Mouse (Mus musculus) heart, embryonic 14.5 days (tissue): ENCODE measurements around the gene Rai1. TPM values are rescaled to one million over a fixed set of nuclear protein-coding genes. Genes with fewer than 3 reads are reported as not detected.

Source experiments
- ATAC-seq: fragments of 200-750 bp; cut with Nextera tagmentation; 2 replicates; pipeline ENCODE4 v1.8.0; 2017; ENCODE audit warnings: low read depth, moderate TSS enrichment; ENCODE audit not compliant: insufficient number of reproducible peaks, insufficient read depth, low FRiP score
- H3K27ac ChIP-seq, 2 experiments: fragments of 200-500 bp in 1 of 2; fragments of 300-500 bp in 1 of 2; sonication (generic) in 1 of 2; replicated peaks in 1 of 2; 2 replicates each; pipeline ENCODE4 v1.5.1; 2012 to 2014; ENCODE audit warnings: low read depth in 2 of 2, low read length in 2 of 2, control low read depth in 1 of 2, mild to moderate bottlenecking in 1 of 2, mixed read lengths in 1 of 2; ENCODE audit not compliant: control insufficient read depth in 1 of 2, insufficient read depth in 1 of 2
- H3K27me3 ChIP-seq: fragments of 300-500 bp; sonication (generic); 2 replicates; pipeline ENCODE4 v1.6.1; 2014; ENCODE audit warnings: mild to moderate bottlenecking, low read length, control low read depth; ENCODE audit not compliant: control insufficient read depth, insufficient read depth
- H3K36me3 ChIP-seq: fragments of 300-500 bp; sonication (generic); 2 replicates; pipeline ENCODE4 v1.6.1; 2014; ENCODE audit warnings: mild to moderate bottlenecking, control low read depth, low read length, mixed read lengths; ENCODE audit not compliant: control insufficient read depth, insufficient read depth
- H3K4me1 ChIP-seq, 2 experiments: fragments of 200-500 bp in 1 of 2; fragments of 300-500 bp in 1 of 2; sonication (generic) in 1 of 2; 2 replicates each; pipeline ENCODE4 v1.6.1; 2012 to 2014; ENCODE audit warnings: low read length in 2 of 2, control low read depth in 1 of 2, mixed read lengths in 1 of 2; ENCODE audit not compliant: control insufficient read depth in 2 of 2, insufficient read depth in 2 of 2
- H3K4me2 ChIP-seq: fragments of 300-500 bp; sonication (generic); 2 replicates; pipeline ENCODE4 v1.6.1; 2014; ENCODE audit warnings: mild to moderate bottlenecking, low read length
- H3K4me3 ChIP-seq, 2 experiments: fragments of 200-500 bp in 1 of 2; fragments of 300-500 bp in 1 of 2; sonication (generic) in 1 of 2; 2 replicates each; pipeline ENCODE4 v1.5.1; 2012 to 2014; ENCODE audit warnings: low read length in 2 of 2, mild to moderate bottlenecking in 2 of 2, control low read depth in 1 of 2, low read depth in 1 of 2, moderate library complexity in 1 of 2; ENCODE audit not compliant: control insufficient read depth in 1 of 2, insufficient read depth in 1 of 2
- H3K9ac ChIP-seq: fragments of 300-500 bp; sonication (generic); 2 replicates; pipeline ENCODE4 v1.6.1; 2014; ENCODE audit warnings: mild to moderate bottlenecking, low read length
- H3K9me3 ChIP-seq: fragments of 300-500 bp; sonication (generic); 2 replicates; pipeline ENCODE4 v1.6.1; 2016; ENCODE audit warnings: low read length, control low read depth; ENCODE audit not compliant: control insufficient read depth
- WGBS: fragments of 180-500 bp; shearing (Covaris S2); extraction: QIAGEN DNeasy Blood & Tissue Kit; methylation state at CpG from one replicate; pipeline ENCODE4 v1.1.7; 2014; 5-methylcytosine and 5-hydroxymethylcytosine counted together
- polyA plus RNA-seq: library from polyadenylated mRNA; unstranded; fragments of >200 nt; fragmentation: Nextera tagmentation; extraction: Ambion mirVana; gene quantifications from 2 replicates; pipeline ENCODE4 v1.2.1, GENCODE M21; 2014

Rai1 gene
- polyA plus RNA-seq, 1 experiment from 2014 or later = 19.0 TPM

DNA sequence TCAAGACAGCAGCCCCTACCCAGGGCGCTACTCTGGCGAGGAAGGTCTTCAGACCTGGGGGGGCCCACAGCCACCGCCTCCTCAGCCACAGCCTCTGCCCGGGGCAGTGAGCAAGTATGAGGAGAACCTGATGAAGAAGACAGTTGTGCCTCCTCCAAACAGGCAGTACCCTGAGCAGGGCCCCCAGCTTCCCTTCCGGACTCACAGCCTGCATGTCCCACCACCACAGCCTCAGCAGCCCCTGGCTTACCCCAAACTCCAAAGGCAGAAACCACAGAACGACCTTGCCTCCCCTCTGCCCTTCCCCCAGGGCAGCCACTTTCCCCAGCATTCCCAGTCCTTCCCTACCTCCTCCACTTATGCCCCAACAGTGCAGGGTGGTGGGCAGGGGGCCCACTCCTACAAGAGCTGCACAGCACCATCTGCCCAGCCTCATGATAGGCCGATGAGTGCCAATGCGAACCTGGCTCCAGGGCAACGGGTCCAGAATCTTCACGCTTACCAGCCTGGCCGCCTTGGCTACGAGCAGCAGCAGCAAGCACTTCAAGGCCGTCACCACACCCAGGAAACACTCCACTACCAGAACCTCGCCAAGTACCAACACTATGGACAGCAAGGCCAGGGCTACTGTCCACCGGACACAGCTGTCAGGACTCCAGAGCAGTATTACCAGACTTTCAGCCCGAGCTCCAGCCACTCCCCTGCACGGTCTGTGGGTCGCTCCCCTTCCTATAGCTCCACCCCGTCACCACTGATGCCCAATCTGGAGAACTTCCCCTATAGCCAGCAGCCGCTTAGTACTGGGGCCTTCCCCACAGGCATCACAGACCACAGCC, 80.8 kb downstream of the Rai1 start:
- H3K27me3 ChIP-seq = no peaks in the 10 kb centered on the region
- H3K4me1 ChIP-seq = peaks cover 33 to 51% of the 10 kb centered on the region in 2 experiments
- no peak overlapping the region; the same call in 1 of the 2 replicates for H3K9ac ChIP-seq
- H3K4me2 ChIP-seq = no peak overlapping the region
- peaks cover 57% of the 10 kb centered on the region for H3K36me3 ChIP-seq
- WGBS = 69% methylated on average over 20 of the region's 20 CpGs
- no peaks in the 10 kb centered on the region for H3K9me3 ChIP-seq
- no peak overlapping the region for H3K27ac ChIP-seq
- no peak for ATAC-seq
- H3K4me3 ChIP-seq = no peak overlapping the region

DNA sequence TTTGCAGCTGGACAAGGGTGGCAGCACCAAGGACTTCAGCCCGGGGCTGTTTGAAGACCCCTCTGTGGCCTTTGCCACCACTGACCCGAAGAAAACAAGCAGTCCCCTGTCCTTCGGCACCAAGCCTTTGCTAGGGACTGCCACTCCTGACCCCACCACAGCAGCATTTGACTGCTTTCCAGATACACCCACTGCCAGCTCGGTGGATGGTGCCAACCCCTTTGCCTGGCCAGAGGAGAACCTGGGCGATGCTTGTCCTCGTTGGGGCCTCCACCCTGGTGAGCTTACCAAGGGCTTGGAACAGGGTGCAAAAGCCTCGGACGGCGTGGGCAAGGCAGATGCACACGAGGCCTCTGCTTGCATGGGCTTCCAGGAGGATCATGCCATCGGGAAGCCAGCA, 82.3 kb downstream of the Rai1 start:
- Histone ChIP-seq H3K9me3 (no peaks in the 10 kb centered on the region), H3K36me3 (peaks cover 71% of the 10 kb centered on the region)

DNA sequence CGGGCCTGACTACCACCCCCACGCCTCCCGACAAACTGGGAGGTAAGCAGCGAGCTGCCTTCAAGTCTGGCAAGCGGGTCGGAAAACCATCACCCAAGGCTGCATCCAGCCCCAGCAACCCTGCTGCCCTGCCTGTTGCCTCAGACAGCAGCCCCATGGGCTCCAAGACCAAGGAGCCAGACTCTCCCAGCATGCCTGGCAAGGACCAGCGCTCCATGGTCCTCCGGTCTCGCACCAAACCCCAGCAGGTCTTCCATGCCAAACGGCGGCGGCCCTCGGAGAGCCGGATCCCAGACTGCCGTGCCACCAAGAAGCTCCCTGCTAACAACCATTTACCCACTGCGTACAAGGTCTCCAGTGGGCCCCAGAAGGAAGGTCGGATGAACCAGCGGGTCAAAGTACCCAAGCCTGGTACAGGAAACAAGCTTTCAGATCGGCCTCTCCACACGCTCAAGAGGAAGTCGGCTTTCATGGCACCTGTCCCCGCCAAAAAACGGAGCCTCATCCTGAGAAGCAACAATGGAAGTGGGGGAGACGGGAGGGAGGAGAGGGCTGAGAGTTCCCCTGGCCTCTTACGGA, 83.6 kb downstream of the Rai1 start:
- no peak for ATAC-seq
- H3K4me3 ChIP-seq = no peak overlapping the region
- H3K27ac ChIP-seq = no peak overlapping the region
- no peaks in the 10 kb centered on the region for H3K9me3 ChIP-seq
- 89% methylated on average over 25 of the region's 25 CpGs for WGBS
- H3K4me1 ChIP-seq = peaks cover 14 to 26% of the 10 kb centered on the region in 2 experiments
- H3K36me3 ChIP-seq = peaks cover 78% of the 10 kb centered on the region
- H3K9ac ChIP-seq = no peak overlapping the region
- H3K27me3 ChIP-seq = no peaks in the 10 kb centered on the region
- no peak overlapping the region for H3K4me2 ChIP-seq

More for the DNA sequence above, 82.3 kb downstream of the Rai1 start:
- no peak for ATAC-seq
- H3K27me3 ChIP-seq = no peaks in the 10 kb centered on the region
- no peak overlapping the region for H3K4me3 ChIP-seq
- WGBS = 85% methylated on average over 11 of the region's 11 CpGs
- H3K9ac ChIP-seq = no peak overlapping the region
- no peak overlapping the region for H3K27ac ChIP-seq
- peaks cover 24 to 39% of the 10 kb centered on the region in 2 experiments for H3K4me1 ChIP-seq
- no peak overlapping the region for H3K4me2 ChIP-seq

DNA sequence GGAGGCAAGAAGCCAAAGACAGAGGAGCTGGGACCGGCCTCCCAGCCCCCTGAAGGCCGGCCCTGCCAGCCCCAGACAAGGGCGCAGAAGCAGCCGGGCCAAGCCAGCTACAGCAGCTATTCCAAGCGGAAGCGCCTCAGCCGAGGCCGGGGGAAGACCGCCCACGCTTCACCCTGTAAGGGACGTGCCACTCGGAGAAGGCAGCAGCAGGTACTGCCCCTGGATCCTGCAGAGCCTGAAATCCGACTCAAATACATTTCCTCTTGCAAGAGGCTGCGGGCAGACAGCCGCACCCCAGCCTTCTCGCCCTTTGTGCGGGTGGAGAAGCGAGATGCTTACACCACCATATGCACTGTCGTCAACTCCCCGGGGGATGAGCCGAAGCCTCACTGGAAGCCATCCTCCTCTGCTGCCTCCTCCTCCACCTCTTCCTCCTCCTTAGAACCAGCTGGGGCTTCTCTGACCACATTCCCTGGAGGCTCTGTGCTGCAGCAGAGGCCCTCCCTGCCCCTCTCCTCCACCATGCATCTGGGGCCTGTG, 84.8 kb downstream of the Rai1 start:
- no peak overlapping the region for H3K4me2 ChIP-seq
- peaks cover under 1% of the 10 kb centered on the region; the same call in 1 of the 2 replicates for H3K9me3 ChIP-seq
- WGBS = 73% methylated on average over 21 of the region's 21 CpGs
- peak overlapping the region in 1 of 2 experiments; percentile 12; a peak in 1 of 4 replicates for H3K27ac ChIP-seq
- no peak overlapping the region for H3K4me3 ChIP-seq
- no peaks in the 10 kb centered on the region for H3K27me3 ChIP-seq
- peaks cover 90% of the 10 kb centered on the region for H3K36me3 ChIP-seq
- H3K4me1 ChIP-seq = peaks cover 6 to 14% of the 10 kb centered on the region in 2 experiments
- no peak overlapping the region for H3K9ac ChIP-seq
- ATAC-seq = no peak

DNA sequence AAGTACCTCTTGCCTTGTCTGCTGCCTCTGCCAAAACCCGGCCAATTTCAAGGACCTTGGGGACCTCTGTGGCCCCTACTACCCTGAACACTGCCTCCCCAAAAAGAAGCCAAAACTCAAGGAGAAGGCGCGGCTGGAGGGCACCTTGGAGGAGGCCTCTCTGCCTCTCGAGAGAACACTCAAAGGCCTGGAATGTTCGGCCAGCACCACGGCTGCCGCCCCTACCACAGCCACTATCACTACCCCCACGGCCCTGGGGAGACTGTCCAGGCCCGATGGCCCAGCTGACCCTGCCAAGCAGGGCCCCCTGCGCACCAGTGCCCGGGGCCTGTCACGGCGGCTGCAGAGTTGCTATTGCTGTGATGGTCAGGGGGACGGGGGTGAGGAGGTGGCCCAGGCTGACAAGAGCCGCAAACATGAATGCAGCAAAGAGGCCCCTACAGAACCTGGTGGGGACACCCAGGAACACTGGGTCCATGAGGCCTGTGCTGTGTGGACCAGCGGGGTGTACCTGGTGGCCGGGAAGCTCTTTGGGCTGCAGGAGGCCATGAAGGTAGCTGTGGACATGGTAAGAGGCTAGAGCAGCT, 85.3 kb downstream of the Rai1 start:
- WGBS = 74% methylated on average over 17 of the region's 17 CpGs
- Histone ChIP-seq H3K4me2 (no peak overlapping the region), H3K9me3 (peaks cover 6% of the 10 kb centered on the region; the same call in 1 of the 2 replicates), H3K36me3 (peaks cover 94% of the 10 kb centered on the region), H3K27ac (no peak overlapping the region; a peak in 1 of 4 replicates), H3K4me1 (peaks cover 2 to 8% of the 10 kb centered on the region in 2 experiments; a peak in 3 of 4 replicates), H3K9ac (no peak overlapping the region), H3K4me3 (no peak overlapping the region), H3K27me3 (no peaks in the 10 kb centered on the region)
- ATAC-seq = no peak

DNA sequence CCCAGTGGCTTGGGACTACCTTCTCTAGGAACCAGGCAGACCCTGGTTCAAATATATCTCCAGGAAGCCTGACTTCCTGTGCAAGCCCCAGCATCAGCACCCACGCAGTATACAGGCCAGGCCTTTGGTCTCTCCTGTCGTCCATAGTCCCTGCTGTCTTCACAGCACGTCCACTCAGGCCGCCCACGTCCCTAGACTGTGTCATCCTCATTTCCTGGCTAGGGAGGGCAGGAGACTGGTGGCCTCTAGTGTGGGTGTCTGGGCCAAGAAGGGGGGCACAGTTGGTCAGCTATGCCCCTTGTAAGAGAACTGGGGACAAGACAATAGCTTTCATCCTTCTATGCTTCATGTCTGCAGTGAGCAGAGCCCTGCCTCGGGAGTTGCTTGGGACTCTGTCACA, 87.7 kb downstream of the Rai1 start:
- peaks cover 7% of the 10 kb centered on the region; the same call in 1 of the 2 replicates for H3K9me3 ChIP-seq
- H3K36me3 ChIP-seq = peaks cover 91% of the 10 kb centered on the region
- H3K4me2 ChIP-seq = no peak overlapping the region
- 61% methylated on average over 6 of the region's 6 CpGs for WGBS
- H3K27me3 ChIP-seq = no peaks in the 10 kb centered on the region
- H3K4me1 ChIP-seq = peaks cover 0 to 4% of the 10 kb centered on the region in 2 experiments; a peak in 1 of 4 replicates
- H3K27ac ChIP-seq = no peak overlapping the region
- no peak overlapping the region for H3K9ac ChIP-seq
- H3K4me3 ChIP-seq = no peak overlapping the region
- ATAC-seq = no peak

DNA sequence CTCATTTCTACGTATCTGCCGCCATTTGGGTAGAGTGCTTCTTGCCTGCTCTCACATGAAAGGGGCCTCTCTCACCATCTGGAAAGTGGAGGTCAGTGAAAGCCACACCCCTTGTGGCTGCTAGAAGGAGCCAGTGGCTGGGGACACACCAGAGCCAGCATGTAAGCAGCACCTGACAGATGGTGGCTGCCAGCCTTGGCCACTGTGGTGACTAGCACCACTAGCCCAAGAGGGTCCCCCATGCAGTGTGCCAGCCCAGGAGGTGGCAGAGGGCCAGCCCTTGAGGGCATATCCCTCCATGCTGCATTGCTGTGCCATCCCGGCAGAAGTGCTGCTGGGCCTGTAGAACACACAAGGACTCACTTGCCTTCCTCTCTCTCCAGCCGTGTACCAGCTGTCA, 88.7 kb downstream of the Rai1 start:
- no peak for ATAC-seq
- peaks cover 7% of the 10 kb centered on the region; the same call in 1 of the 2 replicates for H3K9me3 ChIP-seq
- H3K36me3 ChIP-seq = peaks cover 91% of the 10 kb centered on the region
- H3K4me3 ChIP-seq = no peak overlapping the region
- no peak overlapping the region for H3K27ac ChIP-seq
- H3K9ac ChIP-seq = no peak overlapping the region
- 78% methylated on average over 4 of the region's 4 CpGs for WGBS
- no peak overlapping the region for H3K4me2 ChIP-seq
- H3K27me3 ChIP-seq = no peaks in the 10 kb centered on the region
- peaks cover 0 to 4% of the 10 kb centered on the region in 2 experiments; a peak in 1 of 4 replicates for H3K4me1 ChIP-seq
